Mouse (Mus musculus) frontal cortex, adult (tissue): ENCODE measurements at regions not wholly inside any gene's neighbourhood (a gene's known extent, or its start where the extent isn't known, plus 50 kb on each side); places are given as distances from the start of the nearest gene placed in this dataset.

Experiments
- ATAC-seq: cut with Nextera tagmentation; 2 replicates; pipeline ENCODE4 v1.9.2; 2017; ENCODE audit warnings: mild to moderate bottlenecking, moderate library complexity, mixed read lengths; ENCODE audit not compliant: low TSS enrichment

DNA sequence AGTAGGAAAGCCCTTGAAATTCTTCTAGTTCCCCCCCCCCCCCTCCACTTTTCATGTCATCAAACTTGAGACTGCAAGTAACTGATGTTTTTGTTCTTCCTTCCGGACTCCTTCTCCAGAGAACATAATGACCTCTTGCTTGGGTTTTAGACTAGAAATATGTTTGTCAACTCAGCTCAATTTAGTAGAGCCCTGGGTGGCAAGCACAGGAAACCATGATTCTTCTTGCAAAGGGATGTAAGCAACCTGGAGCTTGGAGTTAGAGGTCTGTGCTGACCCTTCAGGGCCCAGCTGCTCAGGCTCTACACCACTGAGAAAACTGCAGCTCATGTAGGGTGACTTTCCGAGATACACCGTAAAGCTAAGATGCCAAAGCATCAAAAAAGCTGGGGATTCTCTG is 127.2 kb upstream of the Meis1 start:
- no peak for ATAC-seq

DNA sequence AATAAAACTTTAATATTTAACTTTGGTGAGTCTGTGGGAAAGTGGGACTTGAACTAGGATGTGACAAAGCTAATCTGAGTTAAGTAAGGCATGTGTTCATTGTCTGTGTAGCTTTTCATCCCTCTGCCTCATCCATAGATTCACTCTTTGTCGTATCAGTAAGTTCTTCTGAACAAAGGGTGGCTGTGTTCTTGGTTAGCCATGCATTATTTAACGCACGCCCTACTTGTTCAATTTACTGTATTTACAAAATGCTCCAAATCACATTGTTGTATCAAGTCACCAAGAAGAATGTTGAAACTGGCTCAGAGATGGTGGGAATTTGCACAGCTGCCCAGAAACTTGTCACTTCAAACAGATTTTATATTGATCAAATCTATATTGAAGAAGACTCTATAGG is 132.2 kb upstream of the Meis1 start:
- no peak for ATAC-seq

- no peak for ATAC-seq
Observed at GRCm38 (mm10) chr11:19153714-19154113, 134.9 kb upstream of the Meis1 start.

- no peak for ATAC-seq
Observed at GRCm38 (mm10) chr11:19154813-19155616, 136.2 kb upstream of the Meis1 start.

DNA sequence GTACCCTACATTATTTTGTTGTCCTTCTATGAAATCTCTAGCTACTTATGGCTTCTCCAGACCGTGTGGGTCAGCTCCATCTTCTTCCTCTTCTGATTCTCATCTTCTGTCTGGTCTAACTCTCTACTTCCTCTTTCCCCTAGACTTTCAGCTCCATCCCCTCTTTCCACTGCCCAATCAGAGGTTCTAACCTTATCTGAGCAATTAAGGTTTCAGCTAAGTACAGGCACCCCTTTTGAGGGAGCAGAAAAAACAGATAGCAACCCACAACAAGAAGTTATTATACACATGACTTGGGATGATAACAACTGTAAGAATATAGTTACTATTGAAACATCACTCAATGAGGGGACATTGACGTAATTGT is 136.8 kb upstream of the Meis1 start:
- no peak for ATAC-seq

DNA sequence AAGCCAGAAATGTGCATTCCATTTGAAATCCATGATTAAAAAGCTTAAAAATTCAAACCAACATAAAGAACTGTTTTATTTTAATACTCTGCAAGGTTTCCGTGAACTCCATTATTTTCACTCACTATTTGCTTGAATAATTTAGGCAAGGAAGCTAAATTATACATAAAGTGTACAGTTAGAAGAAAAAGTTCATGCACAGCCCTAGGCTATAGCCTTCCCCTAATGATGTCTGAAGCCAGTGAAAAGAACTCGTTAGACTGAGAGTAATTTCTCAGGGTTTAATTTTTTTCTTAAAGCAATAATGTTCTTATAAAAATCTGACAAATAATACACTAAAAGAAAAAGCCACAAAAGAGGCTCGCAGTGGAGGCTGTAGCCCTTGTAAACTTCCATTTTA is 141.4 kb upstream of the Meis1 start:
- ATAC-seq = no peak

GRCm38 (mm10) chr11:19160669-19161068 is 141.9 kb upstream of the Meis1 start:
- no peak for ATAC-seq

DNA sequence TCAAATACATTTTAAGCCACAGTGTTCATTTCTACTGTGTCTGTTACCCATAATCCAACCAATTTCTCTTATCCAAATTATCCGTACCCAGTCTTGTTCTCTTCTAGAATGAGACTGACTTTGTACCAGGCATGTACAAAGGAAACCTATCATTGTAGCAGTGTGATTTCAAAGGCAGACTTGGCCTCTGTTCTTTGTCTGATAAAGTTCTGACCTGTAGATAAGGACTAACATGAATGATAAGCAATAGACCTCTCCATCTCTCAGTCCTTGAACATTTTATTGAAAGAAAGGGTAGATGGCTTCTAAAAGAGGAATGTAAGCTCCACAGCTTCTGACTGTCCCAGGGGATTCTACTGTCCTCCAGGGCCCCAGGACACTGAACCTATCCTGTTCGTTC is 152.2 kb upstream of the Meis1 start:
- ATAC-seq = no peak

GRCm38 (mm10) chr11:19174305-19175017 is 155.7 kb upstream of the Meis1 start:
- no peak for ATAC-seq

DNA sequence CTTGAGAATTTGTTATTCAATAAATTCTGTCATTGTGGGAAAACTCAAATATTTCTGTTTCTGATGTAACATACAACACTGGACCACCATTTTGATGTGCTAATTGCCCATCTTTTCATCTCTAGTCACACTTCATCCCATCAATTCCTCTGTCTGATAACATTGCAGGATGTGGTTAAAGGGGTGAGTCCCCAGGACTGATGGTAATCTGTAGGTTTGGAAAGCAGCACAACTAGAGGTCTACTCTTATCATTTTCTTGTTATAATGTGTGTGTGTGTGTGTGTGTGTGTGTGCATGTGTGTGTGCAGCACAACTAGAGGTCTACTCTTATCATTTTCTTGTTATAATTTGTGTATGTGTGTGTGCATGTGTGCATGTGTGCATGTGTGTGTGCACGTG is 160.5 kb upstream of the Meis1 start:
- no peak for ATAC-seq

- no peak for ATAC-seq
Observed at GRCm38 (mm10) chr11:19189778-19190177, 171.0 kb upstream of the Meis1 start.

- ATAC-seq = no peak
Observed at GRCm38 (mm10) chr11:19194464-19194863, 175.7 kb upstream of the Meis1 start.

- ATAC-seq = no peak
Observed at GRCm38 (mm10) chr11:19197790-19198189, 179.0 kb upstream of the Meis1 start.

GRCm38 (mm10) chr11:19202602-19203517 is 184.1 kb upstream of the Meis1 start:
- no peak for ATAC-seq

- no peak for ATAC-seq
Observed at GRCm38 (mm10) chr11:19203518-19203900, 184.7 kb upstream of the Meis1 start.

DNA sequence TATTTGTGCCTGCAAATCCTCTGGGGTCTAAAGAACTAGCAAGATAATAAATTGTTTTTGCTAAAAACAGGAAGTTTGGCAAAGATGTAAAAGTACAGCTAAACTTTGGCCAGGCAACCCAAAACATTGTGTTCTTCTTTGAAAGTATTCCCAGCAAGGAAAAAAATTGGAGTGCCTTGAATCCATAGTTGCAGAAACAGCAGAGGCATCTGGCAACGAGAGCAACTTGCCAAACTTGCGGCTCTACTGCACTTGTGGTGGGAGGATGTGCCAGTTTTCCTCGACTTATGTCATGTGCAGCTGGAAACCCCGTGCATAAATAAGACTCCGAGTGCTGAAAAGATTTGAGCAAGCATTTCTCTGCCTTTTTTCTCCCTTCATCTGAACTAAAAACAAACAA is 185.2 kb upstream of the Meis1 start:
- ATAC-seq = peak; percentile 100

- no peak for ATAC-seq
Observed at GRCm38 (mm10) chr11:19204521-19204920, 185.7 kb upstream of the Meis1 start.

GRCm38 (mm10) chr11:19205174-19205573 is 186.4 kb upstream of the Meis1 start:
- ATAC-seq = no peak

DNA sequence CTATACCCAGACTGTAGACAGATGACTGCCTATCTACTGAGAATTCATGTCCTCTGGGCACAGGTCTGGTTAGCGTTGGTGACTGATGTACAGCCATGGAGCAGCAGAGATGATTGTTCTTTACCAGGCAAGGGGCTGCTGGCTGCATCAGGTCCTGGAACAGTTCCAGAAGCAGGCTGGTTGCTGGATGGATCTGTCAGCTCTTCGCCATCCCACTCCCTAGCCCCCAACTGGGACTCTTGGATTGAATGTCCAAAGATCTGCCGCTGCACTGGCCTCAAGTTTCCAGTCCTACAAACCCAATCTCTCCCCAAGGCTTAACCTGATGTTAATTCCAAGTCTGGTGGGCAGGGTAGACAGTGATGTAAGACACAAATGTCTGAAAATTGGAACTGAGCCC is 200.7 kb upstream of the Meis1 start:
- no peak for ATAC-seq

DNA sequence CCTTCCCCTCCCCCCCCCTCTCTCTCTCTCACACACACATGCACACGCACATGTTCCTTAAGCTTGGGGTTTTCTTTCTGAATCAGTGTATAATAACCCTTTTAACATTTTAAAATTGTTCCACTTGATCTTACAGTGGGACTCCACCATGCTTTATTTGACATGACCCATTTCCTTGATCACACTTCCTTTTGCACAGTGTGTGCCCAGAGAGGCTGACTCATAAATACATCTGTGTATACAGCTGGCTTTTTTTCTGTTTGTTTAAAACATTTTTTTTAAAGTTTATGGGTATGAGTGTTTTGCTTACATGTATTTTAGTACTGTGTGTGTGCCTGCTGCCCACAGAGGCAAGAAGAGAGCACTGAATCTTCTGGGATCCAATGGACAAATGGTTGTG is 202.7 kb upstream of the Meis1 start:
- ATAC-seq = no peak

DNA sequence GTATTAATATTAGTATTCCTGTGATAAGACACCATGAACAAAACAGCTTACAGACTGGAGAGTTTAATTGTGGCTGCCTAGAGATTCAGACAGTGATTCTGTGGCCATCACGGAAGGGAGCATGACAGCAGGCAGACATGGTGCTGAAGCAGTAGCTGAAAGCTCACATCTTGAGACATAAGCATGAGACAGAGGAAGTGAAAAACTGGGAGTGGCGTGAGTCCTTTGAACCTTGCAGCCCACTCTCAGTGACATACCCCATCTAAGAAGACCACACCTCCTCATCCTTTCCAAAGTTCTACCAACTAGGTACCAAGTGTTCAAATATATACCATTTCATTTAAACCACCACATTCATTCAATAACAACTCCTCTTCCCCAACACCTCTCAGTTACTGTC is 208.0 kb upstream of the Meis1 start:
- ATAC-seq = no peak

- ATAC-seq = no peak
Observed at GRCm38 (mm10) chr11:19227716-19228115, 208.9 kb upstream of the Meis1 start.
